Mouse (Mus musculus): ENCODE measurements at regions not wholly inside any gene's neighbourhood (a gene's known extent, or its start where the extent isn't known, plus 50 kb on each side); places are given as distances from the start of the nearest gene placed in this dataset.

- ATAC-seq (replicated peaks in 1 of 2; ENCODE audit: insufficient read depth in 1 of 2, low FRiP score in 2 of 2, low TSS enrichment in 1 of 2, low read depth in 1 of 2, poor library complexity in 2 of 2, severe bottlenecking in 2 of 2), result no peak
Measured at GRCm38 (mm10) chr14:46491601-46492000, 101.1 kb upstream of the Bmp4 start.

- no peak for ATAC-seq (replicated peaks in 1 of 2; ENCODE audit: insufficient read depth in 1 of 2, low FRiP score in 2 of 2, low TSS enrichment in 1 of 2, low read depth in 1 of 2, poor library complexity in 2 of 2, severe bottlenecking in 2 of 2)
Measured at GRCm38 (mm10) chr14:46491182-46491581, 100.7 kb upstream of the Bmp4 start.

GRCm38 (mm10) chr14:46487551-46487950 lies 97.1 kb upstream of the Bmp4 start:
- ATAC-seq (replicated peaks in 1 of 2; ENCODE audit: insufficient read depth in 1 of 2, low FRiP score in 2 of 2, low TSS enrichment in 1 of 2, low read depth in 1 of 2, poor library complexity in 2 of 2, severe bottlenecking in 2 of 2), result no peak

- no peak for ATAC-seq (replicated peaks in 1 of 2; ENCODE audit: insufficient read depth in 1 of 2, low FRiP score in 2 of 2, low TSS enrichment in 1 of 2, low read depth in 1 of 2, poor library complexity in 2 of 2, severe bottlenecking in 2 of 2)
Measured at GRCm38 (mm10) chr14:46480396-46480795, 89.9 kb upstream of the Bmp4 start.

GRCm38 (mm10) chr14:46475945-46476344 lies 85.5 kb upstream of the Bmp4 start:
- no peak for ATAC-seq (replicated peaks in 1 of 2; ENCODE audit: insufficient read depth in 1 of 2, low FRiP score in 2 of 2, low TSS enrichment in 1 of 2, low read depth in 1 of 2, poor library complexity in 2 of 2, severe bottlenecking in 2 of 2)

GRCm38 (mm10) chr14:46462967-46463366 lies 72.5 kb upstream of the Bmp4 start:
- no peak for ATAC-seq (replicated peaks in 1 of 2; ENCODE audit: insufficient read depth in 1 of 2, low FRiP score in 2 of 2, low TSS enrichment in 1 of 2, low read depth in 1 of 2, poor library complexity in 2 of 2, severe bottlenecking in 2 of 2)

- ATAC-seq (replicated peaks in 1 of 2; ENCODE audit: insufficient read depth in 1 of 2, low FRiP score in 2 of 2, low TSS enrichment in 1 of 2, low read depth in 1 of 2, poor library complexity in 2 of 2, severe bottlenecking in 2 of 2), result no peak
Measured at GRCm38 (mm10) chr14:46461960-46462359, 71.5 kb upstream of the Bmp4 start.

GRCm38 (mm10) chr14:46454500-46454899 lies 64.0 kb upstream of the Bmp4 start:
- ATAC-seq (replicated peaks in 1 of 2; ENCODE audit: insufficient read depth in 1 of 2, low FRiP score in 2 of 2, low TSS enrichment in 1 of 2, low read depth in 1 of 2, poor library complexity in 2 of 2, severe bottlenecking in 2 of 2), result no peak

- no peak for ATAC-seq (replicated peaks in 1 of 2; ENCODE audit: insufficient read depth in 1 of 2, low FRiP score in 2 of 2, low TSS enrichment in 1 of 2, low read depth in 1 of 2, poor library complexity in 2 of 2, severe bottlenecking in 2 of 2)
Measured at GRCm38 (mm10) chr14:46441696-46442095, 51.2 kb upstream of the Bmp4 start.
